Mouse (Mus musculus) induced T-regulatory cell, adult 2 months (primary cell): ENCODE results near the gene Mybpc2.

Source experiments
- DNase-seq: peaks from one replicate; pipeline ENCODE4 v3.0.0-alpha.2; 2012; ENCODE audit warnings: low read depth

Gene Mybpc2

GRCm38 (mm10) chr7:44525126-44525832 is 823 bp upstream of the Mybpc2 start:
- DNase-seq, result no peak

- no peak for DNase-seq
Observed at GRCm38 (mm10) chr7:44523056-44523455, 1.4 kb downstream of the Mybpc2 start.

GRCm38 (mm10) chr7:44521710-44522109 is 2.7 kb downstream of the Mybpc2 start:
- peak; percentile 60 for DNase-seq

- DNase-seq, result no peak
Observed at GRCm38 (mm10) chr7:44520990-44521389, 3.5 kb downstream of the Mybpc2 start.

GRCm38 (mm10) chr7:44519240-44519913 is 5.1 kb downstream of the Mybpc2 start:
- peak; percentile 43 for DNase-seq

- no peak for DNase-seq
Observed at GRCm38 (mm10) chr7:44507491-44507890, 17.0 kb downstream of the Mybpc2 start.

GRCm38 (mm10) chr7:44501563-44502115 is 22.8 kb downstream of the Mybpc2 start:
- DNase-seq, result peak; percentile 89

GRCm38 (mm10) chr7:44500046-44500445 is 24.4 kb downstream of the Mybpc2 start:
- DNase-seq, result no peak

- DNase-seq, result no peak
Observed at GRCm38 (mm10) chr7:44498922-44499321, 25.5 kb downstream of the Mybpc2 start.

- no peak for DNase-seq
Observed at GRCm38 (mm10) chr7:44497361-44498055, 26.9 kb downstream of the Mybpc2 start.

GRCm38 (mm10) chr7:44496771-44497109 is 27.7 kb downstream of the Mybpc2 start:
- DNase-seq, result no peak

- DNase-seq, result peak; percentile 100
Observed at GRCm38 (mm10) chr7:44495992-44496770, 28.3 kb downstream of the Mybpc2 start, which contains the start of the genes Emc10 and Fam71e1. TSS of gene Emc10 (minus strand) at chr7:44496529. TSS of gene Fam71e1 (plus strand) at chr7:44496581.

GRCm38 (mm10) chr7:44495086-44495485 is 29.4 kb downstream of the Mybpc2 start:
- no peak for DNase-seq

GRCm38 (mm10) chr7:44494681-44495080 is 29.8 kb downstream of the Mybpc2 start:
- no peak for DNase-seq

GRCm38 (mm10) chr7:44492166-44492826 is 32.2 kb downstream of the Mybpc2 start:
- no peak for DNase-seq

GRCm38 (mm10) chr7:44491391-44491790 is 33.1 kb downstream of the Mybpc2 start:
- DNase-seq, result no peak

GRCm38 (mm10) chr7:44490281-44490680 is 34.2 kb downstream of the Mybpc2 start:
- no peak for DNase-seq

- no peak for DNase-seq
Observed at GRCm38 (mm10) chr7:44488545-44488944, 35.9 kb downstream of the Mybpc2 start.

- DNase-seq, result no peak
Observed at GRCm38 (mm10) chr7:44487936-44488335, 36.5 kb downstream of the Mybpc2 start.

- no peak for DNase-seq
Observed at GRCm38 (mm10) chr7:44486927-44487575, 37.4 kb downstream of the Mybpc2 start.
